ENCODE assay signal across 7 mouse cellular contexts in the genomic region with DNA sequence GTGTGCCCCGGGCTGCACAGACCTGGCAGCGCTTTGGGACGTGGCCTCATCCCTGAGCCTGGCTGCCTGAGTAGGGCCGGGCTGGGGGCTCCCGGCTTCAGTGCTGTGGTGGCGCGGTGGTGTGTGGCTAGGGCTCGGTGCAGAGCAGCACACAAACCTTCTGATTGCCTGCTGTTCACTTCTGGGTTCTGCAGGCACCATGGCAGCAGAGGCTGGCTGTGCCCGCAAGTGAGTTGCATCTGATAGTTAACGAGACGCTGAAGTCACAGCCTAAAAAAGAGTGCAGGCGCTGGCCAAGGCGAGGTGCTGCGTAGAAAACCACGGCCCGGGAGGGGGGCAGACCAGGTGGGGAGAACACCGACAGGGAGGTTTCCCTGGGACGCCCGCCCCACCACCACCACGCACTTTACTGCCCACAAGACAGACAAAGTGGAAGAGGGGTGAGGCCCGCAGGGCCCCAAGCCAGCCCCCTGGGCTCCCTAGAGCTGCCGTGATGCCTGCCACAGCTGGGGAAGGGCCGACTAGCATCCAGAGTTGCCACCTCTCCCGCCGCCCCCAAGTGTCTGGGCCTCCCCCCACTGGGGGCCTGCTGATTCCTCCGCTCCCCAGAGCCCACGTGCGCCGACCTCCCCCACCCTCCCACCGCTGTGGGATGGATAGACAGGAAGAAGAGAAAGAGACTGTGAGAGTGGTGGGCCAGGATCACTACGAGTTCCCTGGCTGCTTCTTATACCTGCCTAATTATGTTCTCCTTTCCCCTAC. TPM values are rescaled to one million over a fixed set of nuclear protein-coding genes. Genes with fewer than 3 reads are reported as not detected.
DNase-seq lines count a peak whose midpoint lies in the region; ATAC-seq and TF ChIP-seq lines count a peak whose summit lies in the region.

No protein-coding gene starts in this region.

- H3K9me3 ChIP-seq in forebrain, embryonic 15.5 days = no peaks in the 10 kb centered on the region
- no peaks in the 10 kb centered on the region for H3K9me3 ChIP-seq in liver, embryonic 14.5 days (ENCODE audit: control insufficient read depth, low read length)
- 0 out of 2 replicates have a peak, but pooled peaks cover 2% of the 10 kb centered on the region for H3K9me3 ChIP-seq in stomach, postnatal 0 days (ENCODE audit: control insufficient read depth, low read length)

- DNase-seq in thymus, postnatal 0 days (ENCODE audit: low spot score) = peak; percentile 32
- DNase-seq in thymus, postnatal 25 days = no peak
- DNase-seq in liver, embryonic 14.5 days (ENCODE audit: low read depth in 3 of 3, low spot score in 3 of 3) = no peak
- DNase-seq in stomach, postnatal 0 days (ENCODE audit: low spot score) = peak; percentile 18
- no peak for DNase-seq in cerebellum, adult 18-20 months
- no peak for DNase-seq in cerebellum, postnatal 25 days

- peak; percentile 74 for ATAC-seq in forebrain, embryonic 15.5 days (replicated peaks)
- peak; percentile 51; the same call in 1 of the 2 replicates for ATAC-seq in liver, embryonic 14.5 days (ENCODE audit: insufficient read depth)
- peak; percentile 49; the same call in 1 of the 2 replicates for ATAC-seq in stomach, postnatal 0 days (ENCODE audit: low FRiP score, low TSS enrichment)

- peak overlapping the region; percentile 53 for H3K4me2 ChIP-seq in forebrain, embryonic 15.5 days (replicated peaks)
- H3K4me2 ChIP-seq in liver, embryonic 14.5 days (ENCODE audit: low read depth) = peak overlapping the region; percentile 50
- peak overlapping the region; percentile 74 for H3K4me2 ChIP-seq in stomach, postnatal 0 days (replicated peaks; ENCODE audit: low read depth)

- 34% methylated on average over 31 of the region's 31 CpGs for WGBS in forebrain, embryonic 15.5 days
- WGBS in liver, embryonic 14.5 days (ENCODE audit: insufficient replicate concordance) = 26% methylated on average over 31 of the region's 31 CpGs
- WGBS in stomach, postnatal 0 days = 25% methylated on average over 28 of the region's 31 CpGs

- TF ChIP-seq CTCF in liver, embryonic 14.5 days (IDR thresholded peaks at IDR 0.05; ENCODE audit: low read depth) = no peak
- no peak for TF ChIP-seq CTCF in stomach, postnatal 0 days (IDR thresholded peaks at IDR 0.05; ENCODE audit: low read depth)

- peak overlapping the region; percentile 31 for H3K9ac ChIP-seq in forebrain, embryonic 15.5 days (replicated peaks)
- H3K9ac ChIP-seq in liver, embryonic 14.5 days (replicated peaks) = no peak overlapping the region; the same call in 1 of the 2 replicates
- peak overlapping the region; percentile 52 for H3K9ac ChIP-seq in stomach, postnatal 0 days (ENCODE audit: low read length)

- no peak for TF ChIP-seq EP300 in liver, embryonic 14.5 days (IDR thresholded peaks at IDR 0.05; ENCODE audit: low read depth)
- no peak for TF ChIP-seq EP300 in stomach, postnatal 0 days (optimal IDR thresholded peaks at IDR 0.05)

- H3K36me3 ChIP-seq in forebrain, embryonic 15.5 days = no peaks in the 10 kb centered on the region
- H3K36me3 ChIP-seq in liver, embryonic 14.5 days (replicated peaks; ENCODE audit: control insufficient read depth, insufficient read depth, low read depth) = no peaks in the 10 kb centered on the region
- no peaks in the 10 kb centered on the region for H3K36me3 ChIP-seq in stomach, postnatal 0 days (ENCODE audit: control insufficient read depth, insufficient read depth, low read length)

- H3K27ac ChIP-seq in forebrain, embryonic 15.5 days (replicated peaks) = no peak overlapping the region
- H3K27ac ChIP-seq in liver, embryonic 14.5 days = no peak overlapping the region
- no peak overlapping the region for H3K27ac ChIP-seq in stomach, postnatal 0 days (replicated peaks)

- peak overlapping the region; percentile 31 for H3K4me3 ChIP-seq in forebrain, embryonic 15.5 days
- peak overlapping the region; percentile 17 to 19 for H3K4me3 ChIP-seq in liver, embryonic 14.5 days (ENCODE audit: insufficient read depth in 1 of 2, low read depth in 2 of 2, low read length in 2 of 2)
- peak overlapping the region; percentile 41 for H3K4me3 ChIP-seq in stomach, postnatal 0 days (ENCODE audit: low read depth, low read length)

- H3K4me1 ChIP-seq in forebrain, embryonic 15.5 days = peaks cover 7% of the 10 kb centered on the region; the same call in 1 of the 2 replicates
- no peaks in the 10 kb centered on the region for H3K4me1 ChIP-seq in liver, embryonic 14.5 days (replicated peaks; ENCODE audit: control insufficient read depth in 2 of 2, insufficient read depth in 2 of 2, low read length in 1 of 2)
- no peaks in the 10 kb centered on the region for H3K4me1 ChIP-seq in stomach, postnatal 0 days (replicated peaks; ENCODE audit: control insufficient read depth, insufficient read depth)

- no peaks in the 10 kb centered on the region for H3K27me3 ChIP-seq in forebrain, embryonic 15.5 days
- H3K27me3 ChIP-seq in liver, embryonic 14.5 days (ENCODE audit: control insufficient read depth, insufficient read depth, low read length) = no peaks in the 10 kb centered on the region
- no peaks in the 10 kb centered on the region for H3K27me3 ChIP-seq in stomach, postnatal 0 days (ENCODE audit: control insufficient read depth, insufficient read depth, low read length)

RNA-seq across cellular contexts. Expression of a gene that starts 19.2 kb away (rescaled TPM):
- 0.05 TPM in 1 of 2 replicates, not detected in the other for polyA plus RNA-seq in thymus, postnatal 0 days (2015; fragmentation: Nextera tagmentation; extraction: Ambion mirVana)
- polyA plus RNA-seq in forebrain, embryonic 15.5 days (2015; fragmentation: Nextera tagmentation; extraction: Ambion mirVana) = not detected in 2 replicates
- not detected in 2 replicates for polyA plus RNA-seq in liver, embryonic 14.5 days (2012; rRNA removed)
- not detected in 2 replicates for polyA plus RNA-seq in liver, embryonic 14.5 days (2014; fragmentation: Nextera tagmentation; extraction: Ambion mirVana)
- polyA plus RNA-seq in stomach, postnatal 0 days (2015; fragmentation: Nextera tagmentation; extraction: Ambion mirVana) = not detected in 2 replicates

RNA-seq across cellular contexts. Expression of a gene that starts 27.8 kb away (rescaled TPM):
- polyA plus RNA-seq in thymus, postnatal 0 days (2015; fragmentation: Nextera tagmentation; extraction: Ambion mirVana) = 2.6 and 4.3 TPM in 2 replicates
- polyA plus RNA-seq in forebrain, embryonic 15.5 days (2015; fragmentation: Nextera tagmentation; extraction: Ambion mirVana) = 4.0 and 5.7 TPM in 2 replicates
- 3.0 and 3.2 TPM in 2 replicates for polyA plus RNA-seq in liver, embryonic 14.5 days (2012; rRNA removed)
- polyA plus RNA-seq in liver, embryonic 14.5 days (2014; fragmentation: Nextera tagmentation; extraction: Ambion mirVana) = 1.1 and 1.5 TPM in 2 replicates
- polyA plus RNA-seq in stomach, postnatal 0 days (2015; fragmentation: Nextera tagmentation; extraction: Ambion mirVana) = 3.7 and 4.3 TPM in 2 replicates

RNA-seq across cellular contexts. Expression of a gene that starts 28.2 kb away (rescaled TPM):
- 235 TPM in 2 replicates for polyA plus RNA-seq in thymus, postnatal 0 days (2015; fragmentation: Nextera tagmentation; extraction: Ambion mirVana)
- 168 and 169 TPM in 2 replicates for polyA plus RNA-seq in forebrain, embryonic 15.5 days (2015; fragmentation: Nextera tagmentation; extraction: Ambion mirVana)
- 23.3 and 45.1 TPM in 2 replicates for polyA plus RNA-seq in liver, embryonic 14.5 days (2012; rRNA removed)
- polyA plus RNA-seq in liver, embryonic 14.5 days (2014; fragmentation: Nextera tagmentation; extraction: Ambion mirVana) = 93.6 and 98.9 TPM in 2 replicates
- polyA plus RNA-seq in stomach, postnatal 0 days (2015; fragmentation: Nextera tagmentation; extraction: Ambion mirVana) = 130 and 138 TPM in 2 replicates

Comparison
In these comparisons a context has a peak if more than half of its experiments do, and no peak if none do; other contexts are left out.
1. DNase-seq: peak in thymus, postnatal 0 days (single experiment) and stomach, postnatal 0 days (single experiment); none in thymus, postnatal 25 days (single experiment), liver, embryonic 14.5 days (0 of 3), cerebellum, adult 18-20 months (0 of 2) and cerebellum, postnatal 25 days (0 of 2).
2. Peak in every context shown above with its lines, with median percentiles within 50 percentile points of each other: ATAC-seq, H3K4me2 ChIP-seq and H3K4me3 ChIP-seq.